Mouse (Mus musculus) cortical plate, adult 2 months (tissue): ENCODE data around the gene Mphosph9.

ENCODE experiments used
- CTCF ChIP-seq: fragments of 200-500 bp; IDR thresholded peaks from 2 replicates; pipeline ENCODE4 v1.5.1; 2011; ENCODE audit warnings: mild to moderate bottlenecking, control low read depth, low read length; ENCODE audit not compliant: insufficient read depth; ENCODE audit errors: extremely low read depth
- POLR2A ChIP-seq: fragments of 200-500 bp; IDR thresholded peaks from 2 replicates; pipeline ENCODE4 v1.6.1; 2011; ENCODE audit warnings: mild to moderate bottlenecking, low read length, control low read depth; ENCODE audit not compliant: insufficient read depth; ENCODE audit errors: extremely low read depth

- TF ChIP-seq CTCF (no peak), POLR2A (no peak)
These were observed 31.3 kb downstream of the Mphosph9 start for GRCm38 (mm10) chr5:124296475-124296874.
